Comparison of ENCODE assay signal across 42 mouse cellular contexts in genomic region chrX:107795785-107796184, GRCm38 (mm10). TPM values are rescaled to one million over a fixed set of nuclear protein-coding genes. Genes with fewer than 3 reads are reported as not detected.
"Had no signal": no experiment of that assay in that cellular context is flagged by ENCODE, and none has a peak within 500 bp of the region (broad histone marks: within the 10 kb centered on the region; RNA-seq: fewer than 3 reads in every experiment).

No protein-coding gene starts in this region.

- DNase-seq: left cerebral cortex, postnatal 4 days; liver; liver, embryonic 13.5 days; liver, postnatal 0 days; lung, adult 18-20 months; lung, adult 2 months; lung, embryonic 14.5 days; lung, postnatal 10 days; lung, postnatal 14 days; lung, postnatal 36 days; lung, postnatal 4 days; midbrain, embryonic 14.5 days had no signal

- H3K27me3 ChIP-seq: limb, embryonic 12.5 days; limb, embryonic 13.5 days; limb, embryonic 15.5 days; liver, embryonic 12.5 days; liver, embryonic 13.5 days; liver, embryonic 15.5 days; lung, embryonic 15.5 days; megakaryocyte, embryonic 14.5 days; midbrain, embryonic 12.5 days; midbrain, embryonic 13.5 days; midbrain, embryonic 15.5 days; neural tube, embryonic 12.5 days had no signal

- H3K4me3 ChIP-seq: limb, embryonic 10.5 days; limb, embryonic 12.5 days; limb, embryonic 13.5 days; limb, embryonic 15.5 days; liver, embryonic 12.5 days; liver, embryonic 13.5 days; liver, embryonic 15.5 days; lung, embryonic 15.5 days; megakaryocyte, embryonic 14.5 days; midbrain, embryonic 10.5 days; midbrain, embryonic 12.5 days; midbrain, embryonic 13.5 days; midbrain, embryonic 15.5 days; myocyte; neural tube, embryonic 12.5 days had no signal

- H3K4me1 ChIP-seq: limb, embryonic 10.5 days; limb, embryonic 12.5 days; limb, embryonic 13.5 days; limb, embryonic 15.5 days; lung, embryonic 15.5 days; midbrain, embryonic 10.5 days; midbrain, embryonic 12.5 days; midbrain, embryonic 13.5 days; midbrain, embryonic 15.5 days; neural tube, embryonic 12.5 days had no signal

- H3K9ac ChIP-seq: limb, embryonic 12.5 days; limb, embryonic 13.5 days; limb, embryonic 15.5 days; liver, embryonic 12.5 days; liver, embryonic 13.5 days; liver, embryonic 14.5 days; liver, embryonic 15.5 days; liver, postnatal 0 days; lung, embryonic 14.5 days; lung, embryonic 15.5 days; midbrain, embryonic 12.5 days; midbrain, embryonic 13.5 days; midbrain, embryonic 15.5 days; neural tube, embryonic 12.5 days had no signal

- H3K9me3 ChIP-seq: limb, embryonic 10.5 days; limb, embryonic 12.5 days; limb, embryonic 13.5 days; limb, embryonic 15.5 days; liver, embryonic 12.5 days; liver, embryonic 13.5 days; liver, embryonic 15.5 days; lung, embryonic 15.5 days; megakaryocyte, embryonic 14.5 days; midbrain, embryonic 10.5 days; midbrain, embryonic 12.5 days; midbrain, embryonic 13.5 days; midbrain, embryonic 15.5 days; neural tube, embryonic 12.5 days had no signal

- H3K27ac ChIP-seq: limb, embryonic 10.5 days; limb, embryonic 12.5 days; limb, embryonic 13.5 days; limb, embryonic 15.5 days; liver, embryonic 14.5 days; liver, embryonic 15.5 days; lung, embryonic 15.5 days; macrophage; midbrain, embryonic 10.5 days; midbrain, embryonic 12.5 days; midbrain, embryonic 13.5 days; midbrain, embryonic 15.5 days; neural tube, embryonic 12.5 days had no signal

- H3K36me3 ChIP-seq: limb, embryonic 10.5 days; limb, embryonic 12.5 days; limb, embryonic 13.5 days; limb, embryonic 15.5 days; liver, embryonic 12.5 days; liver, embryonic 13.5 days; liver, embryonic 15.5 days; lung, embryonic 15.5 days; midbrain, embryonic 10.5 days; midbrain, embryonic 12.5 days; midbrain, embryonic 13.5 days; midbrain, embryonic 15.5 days; neural tube, embryonic 12.5 days had no signal

RNA-seq across cellular contexts. Expression of gene Tent5d, which starts 3.4 kb away (rescaled TPM):
- total RNA-seq: left cerebral cortex, postnatal 10 days; left cerebral cortex, postnatal 14 days; left cerebral cortex, postnatal 25 days; left cerebral cortex, postnatal 36 days; left cerebral cortex, postnatal 4 days; liver, adult 2 months; megakaryocyte, adult 5-6 weeks; megakaryocyte-erythroid progenitor cell, adult 5-6 weeks; midbrain, postnatal 0 days; monocyte, adult 5-6 weeks had no signal
- polyA plus RNA-seq: limb, embryonic 15.5 days; liver, adult 2 months; liver, embryonic 13.5 days; liver, embryonic 14.5 days; liver, embryonic 15.5 days; liver, embryonic 16.5 days; liver, postnatal 0 days; lung, adult 2 months; lung, postnatal 0 days; macrophage; midbrain, embryonic 11.5 days; midbrain, embryonic 12.5 days; midbrain, embryonic 16.5 days; myocyte; neural tube, embryonic 11.5 days; neural tube, embryonic 12.5 days had no signal
